ENCODE assay signal across 36 mouse cellular contexts in genomic region chr12:69803196-69803595, GRCm38 (mm10). TPM values are rescaled to one million over a fixed set of nuclear protein-coding genes. Genes with fewer than 3 reads are reported as not detected.
"Had no signal": no experiment of that assay in that cellular context is flagged by ENCODE, and none has a peak within 500 bp of the region (broad histone marks: within the 10 kb centered on the region; RNA-seq: fewer than 3 reads in every experiment).

No protein-coding gene starts in this region.

- DNase-seq: heart, postnatal 10 days; heart, postnatal 14 days; heart, postnatal 36 days; heart, postnatal 4 days; kidney, adult 11 months; kidney, adult 18-20 months; kidney, adult 2 months; kidney, adult 8-10 months; kidney, adult 9 months; kidney, postnatal 10 days; kidney, postnatal 14 days; kidney, postnatal 25 days; kidney, postnatal 36 days; kidney, postnatal 4 days; layer of hippocampus, adult 9-11 months; layer of hippocampus, postnatal 36 days had no signal

- H3K4me2 ChIP-seq: heart, embryonic 11.5 days; heart, embryonic 12.5 days; heart, embryonic 13.5 days; heart, embryonic 15.5 days; hindbrain, embryonic 12.5 days; hindbrain, embryonic 13.5 days; hindbrain, embryonic 14.5 days; hindbrain, embryonic 15.5 days; intestine, embryonic 15.5 days; kidney, embryonic 15.5 days had no signal

- H3K27ac ChIP-seq: heart, embryonic 13.5 days; heart, embryonic 15.5 days; hindbrain, embryonic 10.5 days; hindbrain, embryonic 12.5 days; hindbrain, embryonic 13.5 days; hindbrain, embryonic 14.5 days; hindbrain, embryonic 15.5 days; hindbrain, postnatal 0 days; intestine, embryonic 15.5 days; kidney, embryonic 15.5 days; kidney, postnatal 0 days; layer of hippocampus, adult 2 months; left cerebral cortex, adult 2 months had no signal

- ATAC-seq: hindbrain, embryonic 16.5 days; hindbrain, postnatal 0 days; inflammation-experienced regulatory T-cells, adult 6 months; intestine, embryonic 15.5 days; intestine, embryonic 16.5 days; intestine, postnatal 0 days had no signal

- H3K4me1 ChIP-seq: hindbrain, embryonic 12.5 days; hindbrain, embryonic 13.5 days; hindbrain, embryonic 15.5 days; intestine, embryonic 15.5 days had no signal

- H3K9ac ChIP-seq: heart, embryonic 12.5 days; heart, embryonic 13.5 days; heart, embryonic 15.5 days; hindbrain, embryonic 12.5 days; hindbrain, embryonic 13.5 days; hindbrain, embryonic 14.5 days; hindbrain, embryonic 15.5 days; intestine, embryonic 15.5 days; kidney, embryonic 15.5 days had no signal

- H3K27me3 ChIP-seq: heart, embryonic 12.5 days; heart, embryonic 13.5 days; heart, embryonic 15.5 days; hindbrain, embryonic 12.5 days; hindbrain, embryonic 13.5 days; hindbrain, embryonic 15.5 days; intestine, embryonic 15.5 days; kidney, embryonic 15.5 days had no signal

- H3K9me3 ChIP-seq: heart, embryonic 12.5 days; heart, embryonic 13.5 days; heart, embryonic 15.5 days; hindbrain, embryonic 10.5 days; hindbrain, embryonic 12.5 days; hindbrain, embryonic 13.5 days; hindbrain, embryonic 15.5 days; intestine, embryonic 15.5 days; kidney, embryonic 15.5 days had no signal

- H3K4me3 ChIP-seq: heart, embryonic 12.5 days; heart, embryonic 13.5 days; heart, embryonic 15.5 days; hindbrain, embryonic 10.5 days; hindbrain, embryonic 12.5 days; hindbrain, embryonic 13.5 days; hindbrain, embryonic 15.5 days; intestine, embryonic 15.5 days; kidney, embryonic 15.5 days; layer of hippocampus, adult 2 months; left cerebral cortex, adult 2 months had no signal

RNA-seq across cellular contexts. Expression of gene Cdkl1, which starts 12.1 kb away (rescaled TPM):
- total RNA-seq: hematopoietic stem cell, adult 5-6 weeks had no signal
- polyA plus RNA-seq: inflammation-experienced regulatory T-cells, adult 6 months had no signal
